Mouse (Mus musculus) MEL (cell line): ENCODE results near the gene Gpsm2.

ENCODE experiments used
- CTCF ChIP-seq, 3 experiments: IDR thresholded peaks in 2 of 3; conservative IDR thresholded peaks in 1 of 3; 2 replicates each; pipeline ENCODE4 v1.5.1; 2011 to 2012; ENCODE audit warnings: low read length in 3 of 3, low read depth in 2 of 3, mild to moderate bottlenecking in 2 of 3, improper control_type of control experiment in 1 of 3, inconsistent platforms in 1 of 3, mixed read lengths in 1 of 3, moderate library complexity in 1 of 3; ENCODE audit not compliant: control insufficient read depth in 1 of 3, insufficient read depth in 1 of 3, poor library complexity in 1 of 3, severe bottlenecking in 1 of 3
- E2F4 ChIP-seq: IDR thresholded peaks from 2 replicates; pipeline ENCODE4 v1.6.1; 2011; ENCODE audit warnings: low read depth, low read length, improper control_type of control experiment, borderline replicate concordance
- EP300 ChIP-seq, 2 experiments: IDR thresholded peaks; 2 replicates each; pipeline ENCODE4 v1.6.1; 2011; ENCODE audit warnings: improper control_type of control experiment in 2 of 2, low read length in 2 of 2, low read depth in 1 of 2, mild to moderate bottlenecking in 1 of 2
- GABPA ChIP-seq: IDR thresholded peaks from 2 replicates; pipeline ENCODE4 v1.6.1; 2012; ENCODE audit warnings: low read depth, mild to moderate bottlenecking, inconsistent platforms, low read length, improper control_type of control experiment, moderate library complexity
- KAT2A ChIP-seq: conservative IDR thresholded peaks from 2 replicates; pipeline ENCODE4 v1.6.1; 2012; ENCODE audit warnings: low read depth, low read length, improper control_type of control experiment, inconsistent platforms
- MAFK ChIP-seq: IDR thresholded peaks from 2 replicates; pipeline ENCODE4 v1.6.1; 2011; ENCODE audit warnings: low read depth, mild to moderate bottlenecking, low read length, improper control_type of control experiment, borderline replicate concordance
- MAX ChIP-seq: IDR thresholded peaks from 2 replicates; pipeline ENCODE4 v1.6.1; 2011; ENCODE audit warnings: low read length, improper control_type of control experiment
- MAZ ChIP-seq: IDR thresholded peaks from 2 replicates; pipeline ENCODE4 v1.6.1; 2012; ENCODE audit warnings: low read depth, mild to moderate bottlenecking, inconsistent platforms, low read length, improper control_type of control experiment
- MYC ChIP-seq: IDR thresholded peaks from 2 replicates; pipeline ENCODE4 v1.6.1; 2011; ENCODE audit warnings: low read depth, mild to moderate bottlenecking, low read length, improper control_type of control experiment, moderate library complexity
- NELFE ChIP-seq: IDR thresholded peaks from 2 replicates; pipeline ENCODE4 v1.6.1; 2011; ENCODE audit warnings: low read depth, low read length, improper control_type of control experiment
- NRF1 ChIP-seq: IDR thresholded peaks from 2 replicates; pipeline ENCODE4 v1.6.1; 2014; ENCODE audit warnings: low read depth, mild to moderate bottlenecking, inconsistent platforms, low read length, improper control_type of control experiment, moderate library complexity; ENCODE audit not compliant: poor library complexity, insufficient read depth, severe bottlenecking
- POLR2A ChIP-seq, 2 experiments: IDR thresholded peaks; 2 replicates each; pipeline ENCODE4 v1.6.1; 2011 to 2012; ENCODE audit warnings: low read length in 2 of 2, mild to moderate bottlenecking in 2 of 2, control low read depth in 1 of 2, improper control_type of control experiment in 1 of 2, low read depth in 1 of 2, moderate library complexity in 1 of 2; ENCODE audit not compliant: control insufficient read depth in 1 of 2, insufficient read depth in 1 of 2, poor library complexity in 1 of 2
- SMC3 ChIP-seq: IDR thresholded peaks from 2 replicates; pipeline ENCODE4 v1.6.1; 2011; ENCODE audit warnings: low read depth, low read length, improper control_type of control experiment

- TF ChIP-seq MAFK (no peak), KAT2A (no peak), POLR2A (IDR thresholded peaks at IDR 0.05; ENCODE audit: control insufficient read depth in 1 of 2, insufficient read depth in 1 of 2, low read depth in 1 of 2, low read length in 2 of 2, poor library complexity in 1 of 2) (no peak), CTCF (IDR thresholded peaks at IDR 0.05 in 2 of 3, conservative IDR thresholded peaks at IDR 0.05 in 1 of 3; ENCODE audit: control insufficient read depth in 1 of 3, insufficient read depth in 1 of 3, low read depth in 2 of 3, low read length in 3 of 3, poor library complexity in 1 of 3, severe bottlenecking in 1 of 3) (no peak), GABPA (no peak), MAX (no peak), MYC (no peak), EP300 (IDR thresholded peaks at IDR 0.05; ENCODE audit: low read depth in 1 of 2, low read length in 2 of 2) (no peak), NELFE (no peak), SMC3 (no peak), MAZ (no peak), E2F4 (no peak), NRF1 (no peak)
These were observed 42.9 kb upstream of the Gpsm2 start for GRCm38 (mm10) chr3:108764976-108765375.
